Mouse (Mus musculus) adrenal gland, adult 2 months (tissue): ENCODE measurements at regions not wholly inside any gene's neighbourhood (a gene's known extent, or its start where the extent isn't known, plus 50 kb on each side); places are given as distances from the start of the nearest gene placed in this dataset.
A peak's percentile ranks its signal among the peaks of the same experiment; 100 is the strongest.
"Not testable (repeated sequence)": the region's sequence is repeated elsewhere in the genome, so short reads cannot be mapped to it uniquely, and the experiment has no call there.

Source experiments
- DNase-seq: peaks from one replicate; pipeline ENCODE4 v3.0.0; 2021

GRCm38 (mm10) chr2:18617520-18617919 is 54.7 kb upstream of the Commd3 start:
- DNase-seq, result no peak

- DNase-seq, result no peak
Observed at GRCm38 (mm10) chr2:18609868-18610185, 62.4 kb upstream of the Commd3 start.

DNA sequence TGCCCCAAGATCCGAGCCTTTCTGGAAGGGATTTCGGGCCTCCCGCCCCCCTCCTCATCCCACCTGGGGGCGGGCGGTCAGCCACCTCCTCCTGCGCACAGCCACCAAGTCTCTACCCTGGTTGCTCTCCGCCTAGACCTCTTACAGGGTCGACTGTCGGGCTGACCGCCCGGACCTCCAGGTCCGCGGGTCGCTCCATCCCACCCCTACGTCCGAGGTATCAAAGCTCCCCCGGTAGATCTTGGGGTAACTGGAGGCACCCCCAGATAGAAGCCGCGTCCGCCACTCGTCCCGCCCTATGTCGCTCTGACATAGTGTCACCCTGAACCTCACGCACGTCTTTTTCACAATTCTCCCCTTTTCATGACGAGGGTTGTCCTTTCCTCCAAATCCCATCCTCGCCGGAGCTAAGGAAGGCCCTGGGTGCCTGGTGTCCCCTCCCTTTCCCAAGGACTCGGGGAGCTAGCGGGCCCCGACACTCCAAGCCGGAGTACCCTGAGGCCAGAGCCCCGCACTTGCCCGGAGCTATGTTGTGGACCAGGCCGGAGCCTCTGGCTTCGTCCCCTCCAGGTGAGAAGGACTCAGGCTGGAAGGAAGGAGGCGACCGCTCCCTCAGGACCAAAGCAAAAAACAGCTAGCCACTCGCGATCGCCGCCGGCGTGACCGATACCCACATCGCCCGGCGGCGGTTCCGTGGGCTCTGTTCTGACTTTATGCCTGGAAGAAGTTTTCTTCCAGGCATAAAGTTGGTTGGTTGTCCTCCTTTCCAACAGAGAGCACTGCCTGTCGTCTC is 62.9 kb upstream of the Commd3 start:
- peak; percentile 22 for DNase-seq

- DNase-seq, result peak; percentile 33
Observed at GRCm38 (mm10) chr2:18608260-18609074, 63.7 kb upstream of the Commd3 start.

DNA sequence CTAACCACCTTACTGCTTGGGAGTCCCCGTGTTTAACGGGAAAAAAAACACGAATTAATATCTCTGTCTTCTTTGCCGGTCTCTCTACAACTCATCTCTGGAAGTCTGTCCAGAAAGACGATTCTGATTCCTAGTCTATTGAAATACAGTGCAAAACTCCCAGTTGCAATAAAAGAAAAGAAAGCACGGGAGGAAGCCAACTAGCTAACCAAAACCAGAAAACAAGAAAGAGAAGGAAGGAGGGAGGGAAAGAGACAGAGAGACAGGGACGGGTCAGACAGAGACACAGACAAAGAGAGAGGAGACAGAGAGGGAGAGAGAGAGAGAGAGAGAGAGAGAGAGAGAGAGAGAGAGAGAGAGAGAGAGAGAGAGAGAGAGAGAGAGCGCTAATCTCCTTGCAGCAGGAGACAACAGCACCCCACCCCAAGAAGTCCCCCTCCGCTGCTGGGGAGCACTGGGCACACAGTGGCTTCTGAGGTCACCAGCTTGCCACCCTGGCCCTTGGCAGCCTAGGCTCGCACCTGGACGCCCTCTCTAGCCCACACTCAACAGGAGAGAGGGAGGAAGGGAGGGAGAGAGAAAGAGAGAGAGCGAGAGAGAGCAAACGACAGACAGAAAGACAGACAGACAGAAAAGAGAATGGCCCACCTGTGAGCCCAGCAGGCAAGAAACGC is 64.5 kb upstream of the Commd3 start:
- peak; percentile 3 for DNase-seq

DNA sequence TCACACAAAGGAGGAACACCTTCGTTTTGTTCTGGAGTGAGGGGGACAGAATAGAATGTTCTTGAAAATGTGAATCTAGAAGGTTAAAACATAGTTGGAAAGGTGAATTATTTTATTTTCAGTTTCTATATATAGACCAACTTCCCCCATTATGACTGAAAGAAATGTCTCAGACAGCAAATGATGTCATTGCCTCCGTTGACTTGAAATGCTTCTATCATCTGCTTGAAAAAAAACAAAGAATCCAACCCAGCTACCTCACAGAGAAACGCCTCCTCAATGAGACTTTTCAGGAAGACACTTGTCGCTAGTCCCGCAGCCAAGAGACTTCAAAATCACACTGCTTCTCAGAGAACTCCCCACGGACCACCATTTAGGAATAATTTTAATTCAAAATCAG is 65.1 kb upstream of the Commd3 start:
- DNase-seq, result no peak

GRCm38 (mm10) chr2:18592221-18592620 is 80.0 kb upstream of the Commd3 start:
- no peak for DNase-seq

GRCm38 (mm10) chr2:18588232-18588631 is 84.0 kb upstream of the Commd3 start:
- no peak for DNase-seq

- no peak for DNase-seq
Observed at GRCm38 (mm10) chr2:18587746-18588231, 84.4 kb upstream of the Commd3 start.

- DNase-seq, result peak; percentile 88
Observed at GRCm38 (mm10) chr2:18586925-18587724, 85.1 kb upstream of the Commd3 start.

DNA sequence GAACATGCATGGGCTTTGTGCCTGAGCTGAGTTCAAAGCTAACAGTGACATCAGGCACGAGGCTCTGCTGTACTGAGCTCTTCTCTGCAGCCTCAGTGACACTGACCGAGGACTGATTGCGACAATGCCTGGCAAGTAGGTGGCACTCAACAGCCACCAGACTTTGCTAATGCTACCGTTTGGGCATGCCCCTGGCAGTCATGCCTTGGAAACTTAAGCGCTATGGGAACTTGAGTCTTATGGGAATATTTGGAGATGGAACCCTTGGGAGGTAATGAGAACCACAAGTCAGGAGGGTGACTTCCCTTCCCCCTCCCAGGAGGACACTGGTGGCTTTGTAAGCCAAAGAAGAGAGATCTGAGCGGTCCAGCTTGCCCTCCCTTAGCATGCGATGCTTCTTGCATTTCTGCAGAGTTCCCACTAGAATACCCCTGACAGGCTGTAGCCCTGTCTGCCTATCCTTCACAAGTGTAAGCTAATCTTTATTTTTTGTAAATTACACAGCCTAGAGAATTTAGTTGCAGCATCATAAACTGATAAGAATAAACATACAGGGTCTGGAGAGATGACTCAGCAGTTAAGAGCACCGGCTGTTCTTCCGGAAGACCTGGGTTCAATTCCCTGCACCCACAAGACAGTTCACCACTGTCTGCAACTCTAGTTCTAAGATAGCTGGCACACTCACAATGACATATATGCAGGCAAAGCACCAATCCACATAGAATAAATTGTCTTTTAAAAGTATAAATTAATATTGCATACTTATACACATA is 86.4 kb upstream of the Commd3 start:
- DNase-seq, result peak; percentile 32

DNA sequence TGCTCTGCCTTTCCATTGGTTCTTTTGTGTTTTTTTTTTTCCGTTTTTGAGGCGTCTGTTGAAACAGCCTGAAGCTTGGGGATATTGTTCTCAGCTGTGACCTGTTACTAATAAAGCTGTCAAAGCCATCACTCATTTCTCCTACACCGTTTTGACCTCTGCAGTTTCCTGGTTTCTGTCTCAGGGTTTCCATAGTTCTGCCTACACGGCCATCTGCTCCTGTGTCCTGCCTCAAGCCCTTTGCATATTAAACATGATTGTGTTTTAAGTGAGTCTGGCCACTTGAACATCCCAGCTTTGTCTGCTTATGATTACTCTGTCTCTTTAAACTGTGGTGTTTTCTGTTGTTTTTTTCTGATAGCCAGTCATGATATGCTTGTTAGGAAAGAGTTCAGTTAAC is 114.1 kb upstream of the Commd3 start:
- DNase-seq, result no peak

DNA sequence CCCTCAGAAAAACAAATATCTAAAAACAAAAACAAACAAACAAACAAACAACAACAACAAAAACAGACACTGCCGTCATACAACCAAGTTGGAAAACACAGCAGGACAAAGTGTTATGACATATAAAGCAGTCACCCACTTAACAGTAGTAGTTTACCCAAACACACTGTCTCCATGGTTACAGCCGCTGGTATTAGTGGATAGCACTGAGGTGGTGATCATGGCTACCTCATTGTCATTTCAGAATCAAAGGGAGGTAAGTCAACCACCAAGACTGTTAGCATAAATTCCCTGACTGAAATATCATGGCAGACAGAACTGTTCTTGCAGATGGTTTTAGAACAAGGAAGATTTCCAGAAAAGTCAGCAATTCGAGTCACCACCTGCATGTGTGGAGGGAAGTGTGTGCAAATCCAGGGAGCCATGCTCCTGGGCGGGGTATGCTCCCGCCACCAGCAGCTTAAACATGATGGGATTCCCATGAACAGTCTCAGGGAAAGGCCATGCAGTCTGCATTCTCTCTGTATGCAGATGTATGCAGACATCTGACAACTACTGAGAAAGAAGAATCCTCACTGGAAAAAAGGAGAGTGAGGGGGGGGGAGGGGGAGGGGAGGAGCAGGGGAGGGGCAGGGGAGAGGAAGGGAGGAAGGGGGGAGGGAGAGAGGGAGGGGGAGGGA is 124.1 kb upstream of the Commd3 start:
- DNase-seq, result no peak

GRCm38 (mm10) chr2:18524387-18524786 is 131.8 kb upstream of the Dnajc1 start:
- no peak for DNase-seq

DNA sequence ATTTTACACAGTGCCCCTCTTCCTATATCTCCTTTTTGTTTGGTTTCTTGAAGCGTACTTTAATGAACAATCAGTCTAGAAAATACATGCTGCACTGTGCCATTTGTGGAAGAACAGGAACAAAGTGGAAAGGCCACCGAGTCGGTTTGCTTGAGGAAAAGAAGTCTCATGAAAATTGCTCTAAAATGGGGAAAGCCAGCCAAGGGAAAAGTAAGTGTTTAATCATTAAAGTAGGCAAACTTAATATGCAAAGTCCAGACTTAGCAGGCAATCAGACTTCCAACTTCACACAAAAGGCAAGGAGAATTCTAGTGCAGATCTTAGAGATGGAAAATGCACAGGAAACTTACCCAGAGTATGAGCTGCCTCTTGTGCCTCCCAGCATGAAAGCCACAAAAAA is 131.3 kb upstream of the Dnajc1 start:
- DNase-seq, result no peak

DNA sequence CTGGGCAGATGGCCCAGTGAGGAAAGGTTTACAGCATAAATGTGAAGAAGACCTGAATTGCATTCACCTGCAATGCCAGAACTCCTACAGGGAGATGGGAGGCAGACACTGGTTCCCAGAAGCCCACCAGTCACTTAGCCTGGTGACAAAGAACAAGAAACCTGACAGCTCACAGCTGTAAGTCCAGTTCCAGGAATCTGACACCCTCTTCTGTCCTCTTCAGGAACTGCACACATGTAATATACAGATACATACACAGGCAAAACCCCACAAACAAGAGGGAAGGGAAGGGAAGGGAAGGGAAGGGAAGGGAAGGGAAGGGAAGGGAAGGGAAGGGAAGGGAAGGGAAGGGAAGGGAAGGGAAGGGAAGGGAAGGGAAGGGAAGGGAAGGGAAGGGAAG is 120.8 kb upstream of the Dnajc1 start:
- DNase-seq, result no peak

- no peak for DNase-seq
Observed at GRCm38 (mm10) chr2:18509317-18509716, 116.7 kb upstream of the Dnajc1 start.

GRCm38 (mm10) chr2:18473361-18473771 is 80.7 kb upstream of the Dnajc1 start:
- DNase-seq, result peak; percentile 1

GRCm38 (mm10) chr2:18460901-18461300 is 68.3 kb upstream of the Dnajc1 start:
- DNase-seq, result no peak

DNA sequence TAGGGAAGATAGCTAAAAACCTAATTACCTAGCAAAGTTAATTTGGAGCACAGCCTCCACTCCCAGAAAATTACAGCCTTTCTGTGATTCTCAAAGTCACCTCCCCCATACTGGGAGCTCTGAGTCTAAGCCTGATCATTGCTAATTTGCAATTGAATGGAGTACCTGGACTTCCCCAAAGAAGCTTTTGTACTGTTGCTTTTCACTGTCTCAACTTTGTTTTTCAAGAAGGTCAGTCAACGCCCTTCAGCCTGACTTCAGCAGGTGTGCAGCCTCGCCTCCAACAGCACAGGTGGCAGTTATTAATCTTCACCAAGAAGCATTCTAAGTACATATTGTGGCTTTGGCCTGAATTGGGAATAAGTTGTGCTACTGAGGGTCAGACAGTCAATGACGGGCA is 67.7 kb upstream of the Dnajc1 start:
- DNase-seq, result not testable (repeated sequence)

- not testable (repeated sequence) for DNase-seq
Observed at GRCm38 (mm10) chr2:18453426-18453825, 60.8 kb upstream of the Dnajc1 start.
